Mouse (Mus musculus) forebrain, embryonic 15.5 days (tissue): ENCODE measurements around the gene Klhl40. TPM values are rescaled to one million over a fixed set of nuclear protein-coding genes. Genes with fewer than 3 reads are reported as not detected.

Source experiments
- polyA plus RNA-seq: library from polyadenylated mRNA; unstranded; fragments of >200 nt; fragmentation: Nextera tagmentation; extraction: Ambion mirVana; gene quantifications from 2 replicates; pipeline ENCODE4 v1.2.1, GENCODE M21; 2015

Klhl40 gene
- polyA plus RNA-seq, 1 experiment from 2014 or later, result 0.50 TPM

Other genes starting within 250 kb of the Klhl40 start
- gene Lyzl4, start 135.5 kb upstream of the Klhl40 start, polyA plus RNA-seq, result not detected in 2 replicates
- 0.45 and 0.77 TPM in 2 replicates for gene Vipr1, start 134.9 kb upstream of the Klhl40 start, polyA plus RNA-seq
- 33.9 and 39.2 TPM in 2 replicates for gene Sec22c, start 72.1 kb upstream of the Klhl40 start, polyA plus RNA-seq
- 145 TPM in 2 replicates for gene Ss18l2, start 67.3 kb upstream of the Klhl40 start, polyA plus RNA-seq
- gene Nktr, start 58.4 kb upstream of the Klhl40 start, polyA plus RNA-seq, result 57.5 and 58.4 TPM in 2 replicates
- 20.1 and 20.6 TPM in 2 replicates for gene Zfp651, start 18.3 kb upstream of the Klhl40 start, polyA plus RNA-seq
- 0.25 TPM in 1 of 2 replicates, not detected in the other for gene Hhatl, start 14.9 kb downstream of the Klhl40 start, polyA plus RNA-seq
- 1.9 and 3.0 TPM in 2 replicates for gene Ccdc13, start 61.9 kb downstream of the Klhl40 start, polyA plus RNA-seq
- 124 and 129 TPM in 2 replicates for gene Higd1a, start 80.8 kb downstream of the Klhl40 start, polyA plus RNA-seq
- 1.9 and 2.7 TPM in 2 replicates for gene Ackr2, start 120.7 kb downstream of the Klhl40 start, polyA plus RNA-seq
- gene Cyp8b1, start 138.7 kb downstream of the Klhl40 start, polyA plus RNA-seq, result 0.15 TPM in 1 of 2 replicates, not detected in the other
- 1.4 TPM in 2 replicates for gene Fam198a, start 173.4 kb downstream of the Klhl40 start, polyA plus RNA-seq
- gene Pomgnt2, start 219.5 kb downstream of the Klhl40 start, polyA plus RNA-seq, result 23.9 and 28.3 TPM in 2 replicates